Mouse (Mus musculus) testis, postnatal 14 days (tissue): ENCODE measurements at regions not wholly inside any gene's neighbourhood (a gene's known extent, or its start where the extent isn't known, plus 50 kb on each side); places are given as distances from the start of the nearest gene placed in this dataset.
A peak's percentile ranks its signal among the peaks of the same experiment; 100 is the strongest.

ENCODE experiments used
- DNase-seq: peaks from one replicate; pipeline ENCODE4 v3.0.0; 2021; ENCODE audit warnings: low spot score

- DNase-seq, result no peak
Observed at GRCm38 (mm10) chr13:63699624-63700023, 115.4 kb upstream of the Ercc6l2 start.

- DNase-seq, result no peak
Observed at GRCm38 (mm10) chr13:63700747-63701146, 114.3 kb upstream of the Ercc6l2 start.

- DNase-seq, result no peak
Observed at GRCm38 (mm10) chr13:63701199-63702175, 113.6 kb upstream of the Ercc6l2 start.

- DNase-seq, result no peak
Observed at GRCm38 (mm10) chr13:63708567-63708966, 106.5 kb upstream of the Ercc6l2 start.

GRCm38 (mm10) chr13:63713137-63713536, 101.9 kb upstream of the Ercc6l2 start:
- no peak for DNase-seq

GRCm38 (mm10) chr13:63716498-63716897, 98.5 kb upstream of the Ercc6l2 start:
- DNase-seq, result no peak

GRCm38 (mm10) chr13:63717249-63717648, 97.8 kb upstream of the Ercc6l2 start:
- DNase-seq, result no peak

- DNase-seq, result no peak
Observed at GRCm38 (mm10) chr13:63718782-63719181, 96.3 kb upstream of the Ercc6l2 start.

- peak; percentile 36 for DNase-seq
Observed at GRCm38 (mm10) chr13:63719351-63720207, 95.5 kb upstream of the Ercc6l2 start.

GRCm38 (mm10) chr13:63720610-63721009, 94.4 kb upstream of the Ercc6l2 start:
- no peak for DNase-seq

GRCm38 (mm10) chr13:63721011-63721625, 93.9 kb upstream of the Ercc6l2 start:
- DNase-seq, result no peak

GRCm38 (mm10) chr13:63724293-63724692, 90.7 kb upstream of the Ercc6l2 start:
- DNase-seq, result no peak

- peak; percentile 31 for DNase-seq
Observed at GRCm38 (mm10) chr13:63724843-63725582, 90.0 kb upstream of the Ercc6l2 start.

GRCm38 (mm10) chr13:63726035-63726434, 89.0 kb upstream of the Ercc6l2 start:
- DNase-seq, result no peak

GRCm38 (mm10) chr13:63726509-63726908, 88.5 kb upstream of the Ercc6l2 start:
- no peak for DNase-seq

- no peak for DNase-seq
Observed at GRCm38 (mm10) chr13:63735739-63736138, 79.3 kb upstream of the Ercc6l2 start.

GRCm38 (mm10) chr13:63741879-63742278, 73.2 kb upstream of the Ercc6l2 start:
- peak; percentile 56 for DNase-seq

GRCm38 (mm10) chr13:63748788-63749187, 66.3 kb upstream of the Ercc6l2 start:
- DNase-seq, result no peak

GRCm38 (mm10) chr13:63749997-63750396, 65.0 kb upstream of the Ercc6l2 start:
- no peak for DNase-seq

GRCm38 (mm10) chr13:63751196-63751595, 63.8 kb upstream of the Ercc6l2 start:
- no peak for DNase-seq

- no peak for DNase-seq
Observed at GRCm38 (mm10) chr13:63757061-63757460, 58.0 kb upstream of the Ercc6l2 start.

GRCm38 (mm10) chr13:63761542-63761941, 53.5 kb upstream of the Ercc6l2 start:
- DNase-seq, result no peak
